Mouse (Mus musculus) small intestine, adult 2 months (tissue): Measurements from ENCODE around the gene Ccdc124. TPM values are rescaled to one million over a fixed set of nuclear protein-coding genes. Genes with fewer than 3 reads are reported as not detected.

Experiments
- H3K27ac ChIP-seq: fragments of 200-500 bp; 2 replicates; pipeline ENCODE4 v1.5.1; 2012; ENCODE audit warnings: low read depth, low read length, control low read depth, inconsistent platforms; ENCODE audit not compliant: insufficient read depth
- H3K27me3 ChIP-seq: fragments of 200-500 bp; 2 replicates; pipeline ENCODE4 v1.6.1; 2012; ENCODE audit warnings: mild to moderate bottlenecking, moderate library complexity, low read length, inconsistent platforms; ENCODE audit not compliant: control insufficient read depth, insufficient read depth
- H3K36me3 ChIP-seq: fragments of 200-500 bp; 2 replicates; pipeline ENCODE4 v1.6.1; 2012; ENCODE audit warnings: mild to moderate bottlenecking, low read length, control low read depth, inconsistent platforms; ENCODE audit not compliant: control insufficient read depth, insufficient read depth
- H3K4me1 ChIP-seq: fragments of 200-500 bp; 2 replicates; pipeline ENCODE4 v1.6.1; 2012; ENCODE audit warnings: low read length, inconsistent platforms, mixed read lengths; ENCODE audit not compliant: control insufficient read depth, insufficient read depth, insufficient read length
- H3K4me3 ChIP-seq: fragments of 200-500 bp; 2 replicates; pipeline ENCODE4 v1.5.1; 2012; ENCODE audit warnings: low read depth, mild to moderate bottlenecking, control low read depth, inconsistent platforms, low read length, moderate library complexity
- CTCF ChIP-seq: fragments of 200-500 bp; IDR thresholded peaks from 2 replicates; pipeline ENCODE4 v1.5.1; 2012; ENCODE audit warnings: low read depth, mild to moderate bottlenecking, control low read depth, inconsistent platforms, low read length, moderate library complexity, mixed read lengths; ENCODE audit not compliant: insufficient replicate concordance, insufficient read length; ENCODE audit errors: extremely low read depth
- POLR2A ChIP-seq: fragments of 200-500 bp; IDR thresholded peaks from 2 replicates; pipeline ENCODE4 v1.6.1; 2012; ENCODE audit warnings: low read depth, mild to moderate bottlenecking, control low read depth, inconsistent platforms, low read length, moderate library complexity
- WGBS: fragments of 180-500 bp; shearing (Covaris S2); methylation state at CpG from one replicate; pipeline ENCODE4 v1.1.7; 2018; 5-methylcytosine and 5-hydroxymethylcytosine counted together
- polyA plus RNA-seq: library from polyadenylated mRNA; depleted of rRNA; stranded (reverse); fragments of >200 nt; gene quantifications from 2 replicates; pipeline ENCODE4 v1.2.3, GENCODE M21; 2012

Gene Ccdc124
- polyA plus RNA-seq, 1 experiment = 64.7 TPM

- Histone ChIP-seq H3K4me1 (no peaks in the 10 kb centered on the region), H3K4me3 (no peak overlapping the region), H3K36me3 (no peaks in the 10 kb centered on the region), H3K27me3 (0 out of 2 replicates have a peak, but pooled peaks cover 5% of the 10 kb centered on the region), H3K27ac (no peak overlapping the region)
- TF ChIP-seq POLR2A (no peak), CTCF (no peak)
- 85% methylated on average over 4 of the region's 4 CpGs for WGBS
Measured at GRCm38 (mm10) chr8:70850947-70851346, 22.8 kb downstream of the Ccdc124 start.

GRCm38 (mm10) chr8:70850132-70850845 is 23.4 kb downstream of the Ccdc124 start:
- Histone ChIP-seq H3K27me3 (0 out of 2 replicates have a peak, but pooled peaks cover 5% of the 10 kb centered on the region), H3K4me3 (no peak overlapping the region), H3K4me1 (no peaks in the 10 kb centered on the region), H3K36me3 (no peaks in the 10 kb centered on the region), H3K27ac (no peak overlapping the region)
- 63% methylated on average over 7 of the region's 7 CpGs for WGBS
- TF ChIP-seq CTCF (no peak), POLR2A (no peak)

- Histone ChIP-seq H3K27me3 (0 out of 2 replicates have a peak, but pooled peaks cover 5% of the 10 kb centered on the region), H3K36me3 (no peaks in the 10 kb centered on the region), H3K4me3 (no peak overlapping the region), H3K4me1 (no peaks in the 10 kb centered on the region), H3K27ac (no peak overlapping the region)
- 54% methylated on average over 3 of the region's 3 CpGs for WGBS
- TF ChIP-seq CTCF (no peak), POLR2A (no peak)
Measured at GRCm38 (mm10) chr8:70849333-70849990, 24.3 kb downstream of the Ccdc124 start.

- H3K36me3 ChIP-seq = no peaks in the 10 kb centered on the region
- H3K27me3 ChIP-seq = 0 out of 2 replicates have a peak, but pooled peaks cover 5% of the 10 kb centered on the region
- H3K27ac ChIP-seq = no peak overlapping the region
- no peaks in the 10 kb centered on the region for H3K4me1 ChIP-seq
- no peak overlapping the region for H3K4me3 ChIP-seq
- TF ChIP-seq CTCF = peak; percentile 26; the same call in 1 of the 2 replicates
- no peak for TF ChIP-seq POLR2A
- 46% methylated on average over 15 of the region's 15 CpGs for WGBS
Measured at GRCm38 (mm10) chr8:70846371-70847154, 27.2 kb downstream of the Ccdc124 start.

- 61% methylated on average over 5 of the region's 5 CpGs for WGBS
- Histone ChIP-seq H3K27me3 (0 out of 2 replicates have a peak, but pooled peaks cover 5% of the 10 kb centered on the region), H3K4me3 (no peak overlapping the region)
Measured at GRCm38 (mm10) chr8:70845108-70845507, 28.6 kb downstream of the Ccdc124 start.

GRCm38 (mm10) chr8:70844523-70844922 is 29.2 kb downstream of the Ccdc124 start:
- no peak for TF ChIP-seq POLR2A
- TF ChIP-seq CTCF = peak; percentile 98
- Histone ChIP-seq H3K4me3 (no peak overlapping the region), H3K27ac (no peak overlapping the region), H3K27me3 (0 out of 2 replicates have a peak, but pooled peaks cover 5% of the 10 kb centered on the region), H3K4me1 (peaks cover 7% of the 10 kb centered on the region; the same call in 1 of the 2 replicates), H3K36me3 (no peaks in the 10 kb centered on the region)
- WGBS = 6% methylated on average over 6 of the region's 6 CpGs

More at GRCm38 (mm10) chr8:70845108-70845507, 28.6 kb downstream of the Ccdc124 start:
- Histone ChIP-seq H3K36me3 (no peaks in the 10 kb centered on the region), H3K4me1 (peaks cover 5% of the 10 kb centered on the region; the same call in 1 of the 2 replicates), H3K27ac (no peak overlapping the region)
- TF ChIP-seq POLR2A (no peak), CTCF (no peak)
